Mouse (Mus musculus) stomach, embryonic 14.5 days (tissue): ENCODE measurements around the gene Serpina1f. TPM values are rescaled to one million over a fixed set of nuclear protein-coding genes. Genes with fewer than 3 reads are reported as not detected.
"Not testable (repeated sequence)": the region's sequence is repeated elsewhere in the genome, so short reads cannot be mapped to it uniquely, and the experiment has no call there.

Experiments used
- ATAC-seq: fragments of 200-750 bp; cut with Nextera tagmentation; 2 replicates; pipeline ENCODE4 v1.8.0; 2017; ENCODE audit warnings: low read depth, moderate TSS enrichment; ENCODE audit not compliant: insufficient number of reproducible peaks, insufficient read depth, low FRiP score
- H3K27ac ChIP-seq: fragments of 300-500 bp; sonication (generic); 2 replicates; pipeline ENCODE4 v1.5.1; 2014; ENCODE audit warnings: mild to moderate bottlenecking, low read length, moderate library complexity, mixed read lengths
- H3K27me3 ChIP-seq: fragments of 300-500 bp; sonication (generic); 2 replicates; pipeline ENCODE4 v1.6.1; 2014; ENCODE audit warnings: low read length, control low read depth, mixed read lengths; ENCODE audit not compliant: control insufficient read depth, insufficient read depth
- H3K36me3 ChIP-seq: fragments of 300-500 bp; sonication (generic); 2 replicates; pipeline ENCODE4 v1.6.1; 2014; ENCODE audit warnings: mild to moderate bottlenecking, control low read depth, low read length, moderate library complexity, mixed read lengths; ENCODE audit not compliant: control insufficient read depth, insufficient read depth
- H3K4me1 ChIP-seq: fragments of 300-500 bp; sonication (generic); 2 replicates; pipeline ENCODE4 v1.6.1; 2014; ENCODE audit warnings: low read length, control low read depth, mixed read lengths; ENCODE audit not compliant: control insufficient read depth, insufficient read depth
- H3K4me2 ChIP-seq: fragments of 300-500 bp; sonication (generic); replicated peaks from 2 replicates; pipeline ENCODE4 v1.6.1; 2014; ENCODE audit warnings: low read depth, low read length, control low read depth
- H3K4me3 ChIP-seq: fragments of 300-500 bp; sonication (generic); 2 replicates; pipeline ENCODE4 v1.5.1; 2014; ENCODE audit warnings: low read depth, low read length, control low read depth
- H3K9ac ChIP-seq: fragments of 300-500 bp; sonication (generic); replicated peaks from 2 replicates; pipeline ENCODE4 v1.6.1; 2014; ENCODE audit warnings: low read depth, mild to moderate bottlenecking, control low read depth, low read length, moderate library complexity, mixed read lengths
- H3K9me3 ChIP-seq: fragments of 300-500 bp; sonication (generic); 2 replicates; pipeline ENCODE4 v1.6.1; 2016; ENCODE audit warnings: low read depth, low read length, control low read depth; ENCODE audit not compliant: control insufficient read depth
- WGBS: fragments of 180-500 bp; shearing (Covaris S2); extraction: QIAGEN DNeasy Blood & Tissue Kit; methylation state at CpG from one replicate; pipeline ENCODE4 v1.1.7; 2014; 5-methylcytosine and 5-hydroxymethylcytosine counted together
- polyA plus RNA-seq: library from polyadenylated mRNA; unstranded; fragments of >200 nt; fragmentation: Nextera tagmentation; extraction: Ambion mirVana; gene quantifications from 2 replicates; pipeline ENCODE4 v1.2.1, GENCODE M21; 2014

Serpina1f gene
- polyA plus RNA-seq, 1 experiment from 2014 or later = not detected

- Histone ChIP-seq H3K4me2 (no peak within 1 kb of the TSS), H3K4me3 (no peak within 1 kb of the TSS), H3K9me3 (no peaks in the 10 kb centered on the region), H3K27ac (no peak within 1 kb of the TSS), H3K9ac (no peak within 1 kb of the TSS), H3K36me3 (no peaks in the 10 kb centered on the region), H3K27me3 (no peaks in the 10 kb centered on the region), H3K4me1 (no peaks in the 10 kb centered on the region)
- 90% methylated on average over 1 of the region's 1 CpGs for WGBS
- no peak for ATAC-seq
Measured at GRCm38 (mm10) chr12:103676039-103676438, 19.3 kb downstream of the Serpina1f start, which contains the start of gene Serpina16. TSS of gene Serpina16 (minus strand) at chr12:103676139.

GRCm38 (mm10) chr12:103673179-103673578 is 22.1 kb downstream of the Serpina1f start:
- WGBS = 68% methylated on average over 2 of the region's 2 CpGs
- Histone ChIP-seq H3K36me3 (no peaks in the 10 kb centered on the region), H3K4me1 (no peaks in the 10 kb centered on the region), H3K27ac (no peak overlapping the region), H3K9me3 (no peaks in the 10 kb centered on the region), H3K4me2 (no peak overlapping the region), H3K27me3 (no peaks in the 10 kb centered on the region), H3K4me3 (no peak overlapping the region), H3K9ac (no peak overlapping the region)
- ATAC-seq = no peak

GRCm38 (mm10) chr12:103671483-103671882 is 23.8 kb downstream of the Serpina1f start:
- no peak overlapping the region for H3K4me2 ChIP-seq
- no peak for ATAC-seq
- H3K27me3 ChIP-seq = no peaks in the 10 kb centered on the region
- H3K27ac ChIP-seq = no peak overlapping the region
- WGBS = 57% methylated on average over 3 of the region's 3 CpGs
- H3K9me3 ChIP-seq = no peaks in the 10 kb centered on the region
- H3K4me3 ChIP-seq = no peak overlapping the region
- H3K9ac ChIP-seq = no peak overlapping the region
- H3K36me3 ChIP-seq = no peaks in the 10 kb centered on the region
- H3K4me1 ChIP-seq = no peaks in the 10 kb centered on the region

- H3K4me1 ChIP-seq = no peaks in the 10 kb centered on the region
- H3K9ac ChIP-seq = no peak overlapping the region
- no peaks in the 10 kb centered on the region for H3K36me3 ChIP-seq
- no peaks in the 10 kb centered on the region for H3K27me3 ChIP-seq
- ATAC-seq = no peak
- no peak overlapping the region for H3K27ac ChIP-seq
- no peaks in the 10 kb centered on the region for H3K9me3 ChIP-seq
- WGBS = 53% methylated on average over 2 of the region's 2 CpGs
- H3K4me3 ChIP-seq = no peak overlapping the region
- H3K4me2 ChIP-seq = no peak overlapping the region
Measured at GRCm38 (mm10) chr12:103670964-103671363, 24.4 kb downstream of the Serpina1f start.

GRCm38 (mm10) chr12:103670344-103670743 is 25.0 kb downstream of the Serpina1f start:
- Histone ChIP-seq H3K4me1 (no peaks in the 10 kb centered on the region), H3K27ac (no peak overlapping the region), H3K4me3 (no peak overlapping the region), H3K9me3 (no peaks in the 10 kb centered on the region), H3K27me3 (no peaks in the 10 kb centered on the region), H3K36me3 (no peaks in the 10 kb centered on the region), H3K9ac (no peak overlapping the region), H3K4me2 (no peak overlapping the region)
- no peak for ATAC-seq
- 73% methylated on average over 5 of the region's 5 CpGs for WGBS

- Histone ChIP-seq H3K27me3 (no peaks in the 10 kb centered on the region), H3K27ac (no peak overlapping the region), H3K36me3 (no peaks in the 10 kb centered on the region), H3K9me3 (no peaks in the 10 kb centered on the region), H3K4me2 (no peak overlapping the region), H3K9ac (no peak overlapping the region), H3K4me1 (no peaks in the 10 kb centered on the region), H3K4me3 (no peak overlapping the region)
- WGBS = 83% methylated on average over 3 of the region's 3 CpGs
- no peak for ATAC-seq
Measured at GRCm38 (mm10) chr12:103665286-103665685, 30.0 kb downstream of the Serpina1f start.

GRCm38 (mm10) chr12:103662053-103662452 is 33.3 kb downstream of the Serpina1f start:
- not testable (repeated sequence) for H3K36me3 ChIP-seq, H3K4me2 ChIP-seq, H3K27ac ChIP-seq, H3K9ac ChIP-seq, ATAC-seq, H3K9me3 ChIP-seq, H3K4me1 ChIP-seq, H3K4me3 ChIP-seq, H3K27me3 ChIP-seq

- no peaks in the 10 kb centered on the region for H3K27me3 ChIP-seq
- H3K9ac ChIP-seq = no peak overlapping the region
- no peak overlapping the region for H3K4me2 ChIP-seq
- no peaks in the 10 kb centered on the region for H3K36me3 ChIP-seq
- H3K9me3 ChIP-seq = no peaks in the 10 kb centered on the region
- no peak overlapping the region for H3K4me3 ChIP-seq
- H3K27ac ChIP-seq = no peak overlapping the region
- no peak for ATAC-seq
- H3K4me1 ChIP-seq = no peaks in the 10 kb centered on the region
- 83% methylated on average over 5 of the region's 5 CpGs for WGBS
Measured at GRCm38 (mm10) chr12:103660076-103660475, 35.3 kb downstream of the Serpina1f start.

- Histone ChIP-seq H3K9ac (no peak overlapping the region), H3K36me3 (no peaks in the 10 kb centered on the region), H3K27ac (no peak overlapping the region), H3K4me1 (no peaks in the 10 kb centered on the region), H3K4me3 (no peak overlapping the region), H3K27me3 (no peaks in the 10 kb centered on the region), H3K9me3 (no peaks in the 10 kb centered on the region), H3K4me2 (no peak overlapping the region)
- no peak for ATAC-seq
- WGBS = 77% methylated on average over 2 of the region's 2 CpGs
Measured at GRCm38 (mm10) chr12:103659171-103659570, 36.2 kb downstream of the Serpina1f start.
